Mouse (Mus musculus): Measurements from ENCODE around the gene Zar1l.
"Not testable (repeated sequence)": the region's sequence is repeated elsewhere in the genome, so short reads cannot be mapped to it uniquely, and the experiment has no call there.

Gene Zar1l

GRCm38 (mm10) chr5:150518064-150518463 lies at the start of gene Zar1l:
Gene Zar1l (minus strand): TSS chr5:150518164.
- DNase-seq (ENCODE audit: inconsistent age in 2 of 2, low spot score in 1 of 2): no peak

GRCm38 (mm10) chr5:150566971-150567370 lies 49.0 kb upstream of the Zar1l start:
- no peak for DNase-seq (ENCODE audit: inconsistent age in 2 of 2, low spot score in 1 of 2)

GRCm38 (mm10) chr5:150566226-150566625 lies 48.3 kb upstream of the Zar1l start:
- DNase-seq (ENCODE audit: inconsistent age in 2 of 2, low spot score in 1 of 2): no peak

- no peak for DNase-seq (ENCODE audit: inconsistent age in 2 of 2, low spot score in 1 of 2)
Measured at GRCm38 (mm10) chr5:150564426-150564825, 46.5 kb upstream of the Zar1l start.

GRCm38 (mm10) chr5:150561783-150562182 lies 43.8 kb upstream of the Zar1l start:
- no peak for DNase-seq (ENCODE audit: inconsistent age in 2 of 2, low spot score in 1 of 2)

- DNase-seq (ENCODE audit: inconsistent age in 2 of 2, low spot score in 1 of 2): no peak
Measured at GRCm38 (mm10) chr5:150561376-150561775, 43.4 kb upstream of the Zar1l start.

- no peak for DNase-seq (ENCODE audit: inconsistent age in 2 of 2, low spot score in 1 of 2)
Measured at GRCm38 (mm10) chr5:150560851-150561250, 42.9 kb upstream of the Zar1l start.

GRCm38 (mm10) chr5:150559519-150560103 lies 41.6 kb upstream of the Zar1l start:
- DNase-seq (ENCODE audit: inconsistent age in 2 of 2, low spot score in 1 of 2): no peak

GRCm38 (mm10) chr5:150551637-150552036 lies 33.7 kb upstream of the Zar1l start:
- DNase-seq (ENCODE audit: inconsistent age in 2 of 2, low spot score in 1 of 2): no peak

- DNase-seq (ENCODE audit: inconsistent age in 2 of 2, low spot score in 1 of 2): no peak
Measured at GRCm38 (mm10) chr5:150543184-150543583, 25.2 kb upstream of the Zar1l start.

GRCm38 (mm10) chr5:150541302-150541701 lies 23.3 kb upstream of the Zar1l start:
- no peak for DNase-seq (ENCODE audit: inconsistent age in 2 of 2, low spot score in 1 of 2)

GRCm38 (mm10) chr5:150525239-150525638 lies 7.3 kb upstream of the Zar1l start:
- no peak for DNase-seq (ENCODE audit: inconsistent age in 2 of 2, low spot score in 1 of 2)

- no peak for DNase-seq (ENCODE audit: inconsistent age in 2 of 2, low spot score in 1 of 2)
Measured at GRCm38 (mm10) chr5:150522867-150523234, 4.9 kb upstream of the Zar1l start.

GRCm38 (mm10) chr5:150521937-150522866 lies 4.2 kb upstream of the Zar1l start, which contains the start of gene Brca2:
Gene Brca2 (plus strand): TSS chr5:150522630.
- DNase-seq (ENCODE audit: inconsistent age in 2 of 2, low spot score in 1 of 2): peak; percentile 91 to 96

- peak in 1 of 2 experiments; percentile 67 for DNase-seq (ENCODE audit: inconsistent age in 2 of 2, low spot score in 1 of 2)
Measured at GRCm38 (mm10) chr5:150519551-150519950, 1.6 kb upstream of the Zar1l start.

- DNase-seq (ENCODE audit: inconsistent age in 2 of 2, low spot score in 1 of 2): no peak
Measured at GRCm38 (mm10) chr5:150514027-150514426, 3.9 kb downstream of the Zar1l start.

GRCm38 (mm10) chr5:150513264-150513663 lies 4.7 kb downstream of the Zar1l start:
- DNase-seq (ENCODE audit: inconsistent age in 2 of 2, low spot score in 1 of 2): no peak

- DNase-seq (ENCODE audit: inconsistent age in 2 of 2, low spot score in 1 of 2): no peak
Measured at GRCm38 (mm10) chr5:150510451-150511225, 7.3 kb downstream of the Zar1l start.

- peak; percentile 19 to 71 for DNase-seq (ENCODE audit: inconsistent age in 2 of 2, low spot score in 1 of 2)
Measured at GRCm38 (mm10) chr5:150495792-150496191, 22.2 kb downstream of the Zar1l start.

- DNase-seq (ENCODE audit: inconsistent age in 2 of 2, low spot score in 1 of 2): not testable (repeated sequence)
Measured at GRCm38 (mm10) chr5:150491573-150492173, 26.3 kb downstream of the Zar1l start.

GRCm38 (mm10) chr5:150490821-150491220 lies 27.1 kb downstream of the Zar1l start:
- DNase-seq (ENCODE audit: inconsistent age in 2 of 2, low spot score in 1 of 2): no peak
